Mouse (Mus musculus) spleen, postnatal 36 days (tissue): ENCODE data around the gene Chrna9.
A peak's percentile ranks its signal among the peaks of the same experiment; 100 is the strongest.

Experiments used
- DNase-seq, 2 experiments: peaks; one replicate each; pipeline ENCODE4 v3.0.0; 2022; ENCODE audit warnings: low spot score in 2 of 2, mixed read lengths in 1 of 2

The Chrna9 gene

DNA sequence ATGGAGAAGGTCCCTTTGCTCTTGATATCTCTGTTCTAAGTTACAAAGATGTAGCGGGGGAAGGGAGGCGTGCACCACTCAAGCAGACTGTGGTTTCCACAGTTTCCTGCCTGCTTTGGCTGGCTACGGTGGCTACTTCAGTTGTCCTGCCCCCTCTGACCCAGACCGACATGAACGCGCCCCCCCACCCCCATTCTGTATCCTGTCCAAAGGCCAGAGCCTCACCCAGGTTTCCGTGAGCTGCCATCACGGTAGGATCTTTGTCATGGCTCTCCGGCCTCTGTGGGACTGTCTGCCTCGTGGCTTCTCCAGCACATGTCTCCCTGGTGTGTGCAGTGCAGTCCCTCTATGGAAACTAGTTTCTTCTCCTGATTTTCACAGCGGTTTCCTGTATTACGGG, 15.4 kb upstream of the Chrna9 start:
- peak; percentile 77 to 78 for DNase-seq

DNA sequence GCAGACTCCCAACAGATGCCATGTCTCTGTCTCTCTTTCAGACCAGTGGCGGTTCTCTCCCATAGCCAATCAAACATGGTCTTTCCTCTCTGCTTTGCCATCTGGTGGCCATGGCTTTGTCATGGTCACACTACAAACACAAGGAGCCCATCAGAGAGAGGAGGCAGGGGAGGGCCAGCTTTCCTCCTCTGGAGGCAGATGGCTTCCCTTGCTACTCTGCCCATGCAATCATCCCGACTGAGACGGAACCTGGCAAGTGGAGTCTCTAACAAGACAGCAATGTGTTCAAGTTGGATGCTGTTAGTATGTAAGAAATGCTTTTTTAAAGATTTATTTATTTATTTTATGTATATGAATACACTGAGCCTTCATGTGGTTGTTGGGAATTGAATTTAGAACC, 14.8 kb upstream of the Chrna9 start:
- DNase-seq = no peak

DNA sequence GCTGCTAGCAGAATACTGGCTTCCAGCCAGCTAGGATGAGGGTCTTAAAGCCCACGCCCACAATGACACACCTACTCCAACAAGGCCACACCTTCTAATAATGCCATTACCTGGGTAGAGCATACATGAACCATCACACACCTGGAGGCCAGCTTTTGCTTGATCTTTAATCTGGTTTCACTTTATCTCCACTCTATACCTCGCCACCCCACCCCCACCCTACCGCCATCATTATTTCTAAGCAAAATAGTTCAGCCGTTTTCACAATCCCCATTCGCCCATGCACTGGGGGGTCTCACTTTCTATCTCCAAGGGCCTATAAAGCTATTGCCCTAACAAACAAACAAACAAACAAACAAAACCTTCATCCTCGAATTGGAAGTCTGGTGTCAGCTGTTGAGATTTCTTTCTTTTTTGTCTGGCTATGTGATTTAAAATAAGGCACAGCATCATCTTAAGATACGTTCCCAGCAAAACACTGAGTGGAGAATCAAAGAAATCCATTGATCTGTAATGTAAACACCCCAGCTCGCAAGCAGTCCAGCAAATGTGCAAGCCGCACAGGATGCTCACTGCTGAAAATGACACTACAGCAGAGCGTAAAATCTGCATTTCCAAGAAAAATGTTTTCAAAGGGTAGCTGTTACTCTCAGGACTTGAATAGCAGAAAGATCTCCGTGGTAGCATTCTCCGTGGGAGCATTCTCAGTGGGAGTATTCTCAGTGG, 13.9 kb upstream of the Chrna9 start:
- DNase-seq = no peak

DNA sequence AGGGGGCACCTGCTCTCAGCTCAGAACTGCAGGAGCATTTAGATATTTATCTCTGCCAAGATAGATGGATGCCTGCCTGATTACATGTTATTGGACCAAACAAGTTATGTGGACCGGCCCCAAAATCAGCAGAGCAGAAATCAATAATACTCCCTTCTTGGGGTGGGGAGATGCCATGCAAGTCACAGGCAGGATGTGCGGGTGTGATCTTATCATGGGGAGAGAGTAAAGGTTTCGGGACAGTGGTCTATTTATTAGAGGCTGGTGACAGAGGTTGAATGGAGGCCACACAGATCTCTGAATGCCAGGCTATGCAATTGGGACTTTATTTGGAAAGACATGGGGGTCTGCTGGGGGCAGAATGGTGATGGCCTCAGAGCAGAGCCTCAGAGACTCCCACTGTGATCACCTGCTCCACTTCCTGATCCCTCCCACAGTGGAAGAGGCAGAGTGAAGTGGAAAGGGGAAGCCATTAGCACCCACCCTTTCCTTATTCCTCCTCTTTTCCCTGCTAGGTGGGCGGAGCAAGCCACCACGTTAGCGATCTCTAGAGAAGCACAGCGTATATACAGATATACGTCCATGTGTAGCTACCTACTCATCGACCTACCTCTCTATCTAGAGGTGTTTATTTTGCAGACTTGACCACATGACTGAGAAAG, 13.1 kb upstream of the Chrna9 start:
- DNase-seq = no peak

DNA sequence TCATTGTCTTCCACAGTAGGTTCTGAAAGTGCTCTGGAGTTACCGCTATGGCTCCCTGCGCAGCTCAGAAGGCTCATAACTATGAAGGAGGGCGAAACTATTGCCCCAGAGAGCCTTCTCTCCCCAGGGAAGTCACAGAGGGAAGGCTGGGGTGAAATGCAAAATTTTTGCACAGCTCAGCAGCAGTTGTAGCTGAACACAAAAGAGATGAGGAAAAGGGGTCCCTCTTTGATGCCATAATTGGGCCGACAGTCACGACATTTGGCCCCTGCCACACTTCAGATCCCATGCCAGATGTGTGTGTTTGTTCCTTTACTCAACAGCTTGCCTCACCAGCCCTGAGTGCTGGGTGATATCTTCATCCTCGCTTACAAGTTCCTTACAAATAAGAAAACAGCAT, 8.1 kb upstream of the Chrna9 start:
- DNase-seq = peak; percentile 59 to 65

DNA sequence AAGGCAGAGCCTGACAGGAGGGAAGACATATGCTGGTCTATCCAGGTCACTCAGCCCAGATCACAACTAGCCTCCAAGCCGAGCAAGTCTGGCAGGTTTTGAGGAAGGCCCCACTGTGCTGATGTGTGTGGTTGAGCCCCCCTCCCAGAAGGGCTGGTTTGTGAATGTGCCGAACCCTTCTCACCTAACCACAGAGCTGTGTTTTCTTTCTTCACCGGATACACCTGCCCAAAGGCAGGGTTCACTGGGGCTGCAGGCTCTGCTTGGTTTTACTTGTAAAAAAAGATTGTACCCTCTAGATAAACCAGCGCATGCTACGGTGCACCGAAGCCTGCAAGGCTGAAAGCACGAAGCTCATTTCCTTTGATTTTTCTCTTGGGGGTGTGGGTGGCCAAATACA, 5.6 kb upstream of the Chrna9 start:
- DNase-seq = peak; percentile 94

DNA sequence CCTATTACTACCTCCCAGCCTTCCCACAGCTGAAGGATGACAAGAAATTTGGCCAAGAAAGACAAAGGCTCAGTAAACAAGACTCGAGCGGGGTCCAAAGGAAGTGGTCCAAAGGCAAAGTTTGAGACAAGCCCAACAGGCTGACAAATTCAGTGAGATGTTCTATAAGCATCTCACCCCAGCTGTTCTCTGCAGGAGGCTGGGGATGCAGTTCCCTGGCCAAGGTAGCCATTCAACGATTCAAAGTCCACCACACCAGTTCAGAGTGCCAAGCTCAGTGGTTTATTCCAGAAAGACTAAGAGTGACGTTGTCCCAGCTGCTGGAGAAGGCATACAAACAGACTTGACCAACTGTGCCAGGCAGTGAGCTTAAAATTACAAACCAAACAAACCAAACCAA, 4.5 kb upstream of the Chrna9 start:
- no peak for DNase-seq

DNA sequence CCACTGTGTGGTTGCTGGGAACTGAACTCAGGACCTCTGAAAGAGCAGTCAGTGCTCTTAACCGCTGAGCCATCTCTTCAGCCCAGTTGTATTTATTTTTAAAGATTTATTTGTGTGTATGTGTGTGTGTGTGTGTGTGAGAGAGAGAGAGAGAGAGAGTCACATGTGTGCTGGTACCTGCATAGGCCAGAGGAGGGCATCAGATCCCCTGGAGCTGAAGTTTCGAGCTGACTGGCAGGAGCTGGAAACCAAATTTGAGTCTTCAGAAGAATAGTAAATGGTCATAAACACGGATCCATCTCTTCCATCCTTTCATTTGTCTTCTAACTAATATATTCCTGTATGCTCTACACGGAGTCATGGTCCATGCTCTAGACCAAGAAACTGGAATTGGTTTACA, 1.5 kb upstream of the Chrna9 start:
- DNase-seq = no peak

DNA sequence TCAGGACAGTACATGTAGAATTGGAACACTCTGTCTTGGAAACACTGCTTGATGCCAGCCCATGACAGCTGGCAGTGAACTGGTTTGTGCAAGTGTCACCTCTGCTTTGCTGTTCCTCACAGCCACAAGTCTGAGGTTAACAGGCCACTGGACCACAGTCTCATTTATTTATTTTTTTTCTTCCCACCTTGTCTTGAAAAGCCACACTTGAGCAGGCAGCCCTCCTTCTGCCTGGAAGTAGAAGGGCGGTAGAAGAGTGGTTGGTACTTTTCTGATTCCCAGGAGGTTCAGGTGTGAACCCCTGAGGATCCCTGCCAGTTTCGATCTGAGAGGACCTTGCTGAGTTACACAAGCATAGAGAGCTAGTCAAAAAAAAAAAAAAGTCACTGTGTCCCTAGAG, 957 bp upstream of the Chrna9 start:
- peak; percentile 74 to 75 for DNase-seq

DNA sequence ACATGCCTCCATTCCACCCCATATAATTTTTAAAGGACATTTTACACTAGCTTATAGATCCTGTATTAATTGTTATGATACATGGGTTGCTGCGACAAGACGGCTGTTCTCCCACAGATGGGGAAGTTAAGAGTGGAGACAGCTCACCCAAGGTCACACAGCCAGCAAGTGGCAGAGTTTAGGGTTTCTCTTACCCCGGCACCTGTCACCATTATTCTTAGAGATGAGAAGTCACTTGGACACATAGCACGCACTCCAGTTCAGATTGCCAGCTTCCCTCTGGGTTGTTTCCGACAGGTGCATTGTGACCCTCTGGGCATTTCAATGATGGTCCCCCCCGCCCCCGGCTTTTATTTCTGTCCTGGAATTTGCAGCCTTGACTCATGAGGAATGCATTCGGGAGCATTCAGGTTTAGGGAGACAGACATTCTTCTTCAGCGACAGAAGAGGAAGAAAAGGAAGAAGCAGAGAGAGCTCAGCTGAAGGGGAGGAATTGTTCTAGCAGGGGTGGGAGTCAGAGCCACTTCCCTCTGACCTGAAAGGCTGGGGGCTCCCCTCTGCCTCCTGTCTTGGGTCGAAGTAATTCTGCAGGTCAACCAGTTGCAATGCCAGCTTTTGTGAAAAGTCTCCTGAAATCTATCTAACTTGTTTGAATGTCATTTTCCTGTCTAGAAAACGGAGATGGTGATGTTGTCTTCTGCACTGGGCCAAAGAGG, 2.4 kb downstream of the Chrna9 start:
- peak; percentile 52 to 54 for DNase-seq

DNA sequence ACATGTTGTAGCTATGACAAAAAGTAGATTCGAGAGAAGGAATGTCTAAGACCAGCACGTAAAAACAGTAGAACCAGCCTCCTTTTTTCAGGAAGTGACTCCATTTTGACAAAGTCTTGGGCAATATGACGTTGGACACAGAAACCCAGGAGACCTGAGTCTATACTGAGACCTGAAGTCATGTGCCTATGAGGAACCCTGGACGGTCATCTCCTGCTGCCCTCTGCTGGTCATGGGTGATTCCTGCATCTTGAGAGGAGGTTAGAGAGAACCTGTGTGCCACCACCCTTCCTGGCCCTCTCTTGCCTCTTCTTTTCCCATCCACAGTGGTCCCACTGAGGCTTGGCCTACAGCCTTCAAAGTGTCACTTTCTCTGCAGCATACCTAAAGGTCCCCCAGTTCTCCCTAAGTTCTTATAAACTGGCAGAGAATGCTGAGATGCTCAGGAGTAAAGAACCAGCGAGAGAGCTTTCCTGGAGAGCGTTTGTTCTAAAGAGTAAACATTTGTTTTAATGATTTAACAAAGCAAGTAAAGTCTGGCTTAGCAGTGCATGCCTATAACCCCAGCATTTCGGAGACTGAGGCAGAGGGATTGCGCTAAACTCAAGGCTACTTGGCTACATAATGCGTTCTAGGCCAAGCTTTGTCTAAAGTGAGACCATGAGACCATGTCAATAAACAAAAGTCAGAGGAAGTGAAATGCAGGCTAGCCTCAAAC, 3.4 kb downstream of the Chrna9 start:
- DNase-seq = peak; percentile 85 to 90

DNA sequence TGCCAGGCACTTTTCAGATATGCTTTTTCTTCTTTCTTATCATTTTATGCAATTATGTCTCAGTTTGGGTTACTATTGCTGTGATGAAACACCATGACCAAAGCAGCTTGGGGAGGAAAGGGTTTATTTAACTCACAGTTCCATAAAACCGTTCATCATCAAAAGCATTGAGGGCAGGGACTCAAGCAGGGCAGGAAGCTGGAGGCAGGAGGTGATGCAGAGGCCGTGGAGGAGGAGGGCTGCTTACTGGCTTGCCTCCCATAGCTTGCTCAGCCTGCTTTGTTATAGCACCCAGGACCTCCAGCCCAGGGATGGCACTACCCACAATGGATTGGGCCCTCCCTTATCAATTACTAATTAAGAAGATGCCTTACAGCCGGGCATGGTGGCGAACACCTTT, 6.4 kb downstream of the Chrna9 start:
- no peak for DNase-seq

DNA sequence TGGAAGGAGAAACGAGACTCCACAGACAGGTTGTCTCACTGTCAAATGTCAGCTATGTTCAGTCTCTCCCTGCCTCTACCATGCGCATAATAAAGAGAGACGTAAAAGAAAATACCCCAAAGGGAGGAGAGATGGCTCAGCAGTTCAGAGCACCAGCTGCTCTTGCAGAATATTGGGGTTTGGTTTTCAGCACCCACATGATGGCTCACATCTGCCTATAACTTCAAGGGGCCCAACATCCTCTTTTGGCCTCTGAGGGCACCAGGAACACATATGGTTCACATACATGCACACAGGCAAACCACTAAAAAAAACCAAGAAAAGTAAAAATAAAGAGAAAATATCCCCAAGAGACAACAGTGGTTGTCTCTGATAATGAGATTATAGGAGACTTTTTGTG, 15.1 kb downstream of the Chrna9 start:
- no peak for DNase-seq

DNA sequence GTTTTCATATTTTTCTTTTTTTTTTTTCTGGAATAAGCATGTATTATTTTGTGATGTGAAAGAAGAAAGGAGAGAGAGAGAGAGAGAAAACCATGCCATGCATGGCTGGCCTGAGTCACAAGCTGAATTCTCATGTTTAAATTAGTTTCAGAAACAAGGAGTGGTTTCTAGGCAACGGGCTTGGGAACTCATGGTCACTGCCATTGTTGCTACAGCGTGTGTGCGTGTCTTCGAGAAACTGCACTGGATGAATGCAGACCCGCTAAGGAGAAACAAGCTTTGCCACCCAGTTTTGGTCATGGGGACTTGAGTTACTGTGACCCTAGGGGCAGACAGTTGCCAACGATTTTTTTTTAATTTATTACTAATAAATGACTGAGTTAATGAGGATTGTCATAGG, 15.5 kb downstream of the Chrna9 start:
- DNase-seq = peak; percentile 45 to 53

DNA sequence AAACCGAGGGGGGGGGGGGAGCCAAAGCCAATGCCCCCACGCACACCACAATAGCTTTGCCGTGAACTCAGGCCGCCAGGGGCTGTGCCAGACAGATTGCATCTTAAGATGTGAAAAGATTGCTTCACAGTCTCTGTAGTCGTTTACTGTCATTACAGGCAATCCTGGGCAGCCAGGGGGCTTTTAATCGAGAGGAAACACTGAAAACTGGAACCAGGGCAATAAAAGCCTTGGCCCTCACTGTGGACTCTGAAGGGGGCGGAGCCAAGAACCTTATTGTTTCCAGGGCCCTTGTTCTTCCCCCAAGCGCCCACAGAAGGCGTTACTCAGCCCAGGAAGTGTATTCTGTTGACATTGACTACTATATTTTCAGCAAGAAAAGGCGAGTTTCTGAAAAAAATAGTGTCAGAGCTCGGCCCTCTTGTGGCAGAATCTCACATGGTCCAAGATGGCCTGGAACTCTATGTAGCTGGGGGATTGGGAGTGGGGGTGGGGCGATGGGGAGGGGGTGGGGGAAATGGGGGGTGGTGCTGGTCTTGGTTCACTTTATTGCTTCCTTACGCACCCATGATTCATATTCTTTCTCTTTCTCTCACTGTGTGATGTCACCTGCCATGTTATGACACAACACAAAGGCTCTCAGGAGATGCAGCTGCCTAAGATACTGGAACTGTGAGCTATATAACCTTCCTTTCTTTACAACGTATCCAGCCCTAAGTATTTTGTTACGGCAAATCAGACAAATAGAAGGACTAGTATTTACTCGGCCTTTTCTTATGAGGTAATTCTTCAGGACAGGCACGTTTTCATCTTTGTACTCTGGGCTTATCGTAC, 16.2 kb downstream of the Chrna9 start:
- peak; percentile 74 to 79 for DNase-seq

DNA sequence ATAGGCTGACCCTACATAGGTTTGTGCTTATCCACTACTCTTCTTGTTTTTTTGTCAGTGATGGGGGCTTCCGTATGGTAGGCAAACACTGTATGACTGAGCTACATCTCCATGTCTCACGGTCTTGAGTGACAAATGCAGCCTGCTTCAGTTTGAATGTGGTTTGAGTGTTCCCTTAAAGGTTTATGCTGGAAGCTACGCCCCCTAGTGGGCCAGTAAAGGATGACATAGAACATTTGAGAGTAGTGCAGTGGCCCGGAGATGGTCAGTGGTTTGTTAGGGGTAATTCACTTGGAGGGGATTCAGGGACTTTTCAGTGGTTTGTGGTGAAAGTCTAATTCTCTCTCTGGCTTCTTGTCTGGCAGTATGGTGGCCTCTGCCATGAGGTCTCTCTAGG, 16.8 kb downstream of the Chrna9 start:
- peak; percentile 35 to 68 for DNase-seq

DNA sequence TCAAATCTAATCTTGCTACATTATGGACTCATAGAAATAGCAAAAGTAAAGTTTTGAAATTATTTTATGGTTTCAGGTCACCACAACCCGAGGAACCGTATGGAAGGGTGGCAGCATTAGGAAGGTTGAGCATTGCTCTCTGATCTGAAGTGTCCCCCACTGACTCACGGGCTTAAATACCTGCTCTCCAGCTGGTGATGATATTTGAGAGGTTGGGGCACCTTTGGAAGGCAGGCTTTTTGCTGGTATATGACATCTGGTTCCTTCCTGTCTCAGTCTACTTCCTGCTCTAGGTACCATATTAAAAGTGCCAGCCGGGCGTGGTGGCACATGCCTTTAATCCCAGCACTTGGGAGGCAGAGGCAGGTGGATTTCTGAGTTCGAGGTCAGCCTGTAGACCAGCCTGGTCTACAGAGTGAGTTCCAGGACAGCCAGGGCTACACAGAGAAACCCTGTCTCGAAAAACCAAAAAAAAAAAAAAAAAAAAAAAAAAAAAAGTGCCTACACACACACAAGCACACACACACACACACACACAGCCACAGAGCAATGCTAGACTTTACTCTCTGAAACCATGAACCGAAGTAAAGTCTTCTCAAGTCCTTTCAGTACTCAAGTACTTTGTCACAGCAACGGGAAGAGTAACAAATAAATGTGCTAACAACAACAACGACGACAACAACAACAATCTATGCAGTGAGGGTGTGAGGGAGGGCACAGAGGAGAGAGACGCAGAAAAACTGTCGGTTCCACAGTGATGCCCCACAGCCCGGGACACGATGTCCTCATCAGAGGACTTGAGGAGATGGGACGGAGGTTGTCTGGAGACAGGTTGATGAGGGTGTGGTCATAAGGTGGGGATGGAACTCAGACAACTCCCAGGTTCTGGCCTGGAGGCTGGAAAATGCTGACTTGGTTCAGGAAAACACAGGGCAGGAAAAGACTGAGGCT, 19.7 kb downstream of the Chrna9 start:
- no peak for DNase-seq

DNA sequence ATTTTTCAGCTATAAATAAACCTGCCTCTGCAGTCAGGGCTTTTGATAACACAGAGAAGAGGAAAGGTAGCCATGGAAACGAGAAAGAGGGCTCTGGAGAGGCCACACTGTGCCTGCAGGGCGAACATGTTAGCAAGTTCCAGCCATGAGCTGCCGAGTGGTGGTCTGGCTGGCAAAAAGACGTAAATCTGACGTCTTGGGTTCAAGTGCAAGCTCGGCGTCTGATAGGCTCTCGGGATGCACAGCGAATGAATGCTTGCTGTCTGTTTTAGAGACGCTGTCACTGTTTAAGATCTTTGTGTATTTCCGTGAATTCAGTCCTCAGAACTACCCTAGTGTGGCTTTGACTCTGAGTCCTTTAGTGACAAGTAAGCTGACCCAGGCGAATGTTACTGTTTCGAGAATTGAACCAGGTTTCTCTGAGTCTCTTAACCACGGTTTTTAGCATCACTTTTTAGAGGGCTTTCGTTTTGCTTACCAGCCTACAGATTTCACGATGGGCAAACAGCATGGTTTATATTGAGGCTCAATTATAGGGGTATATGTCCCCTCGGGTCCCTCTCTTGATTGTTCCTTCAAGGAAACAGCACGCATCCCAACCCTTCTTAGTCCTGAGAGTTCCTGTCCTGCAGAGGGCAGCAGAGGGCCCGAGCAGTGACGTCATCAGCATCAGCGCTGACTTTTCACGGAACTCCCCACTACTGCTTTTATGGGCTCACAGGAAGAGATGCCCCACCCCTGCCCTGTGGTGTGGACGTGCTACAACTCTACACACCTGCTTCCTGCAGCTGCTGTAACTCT, 20.8 kb downstream of the Chrna9 start:
- peak; percentile 85 to 89 for DNase-seq
